Mouse (Mus musculus): Measurements from ENCODE around the gene Tpra1.

- no peak for TF ChIP-seq CTCF (IDR thresholded peaks at IDR 0.05; ENCODE audit: low read depth)
- no peak for TF ChIP-seq EP300 (IDR thresholded peaks at IDR 0.05; ENCODE audit: low read depth)
Measured at GRCm38 (mm10) chr6:88905042-88905441, 3.0 kb downstream of the Tpra1 start.
